Mouse (Mus musculus) embryo, embryonic 10.5 days (tissue): Measurements from ENCODE around the gene Cd209d.
"Not testable (repeated sequence)": the region's sequence is repeated elsewhere in the genome, so short reads cannot be mapped to it uniquely, and the experiment has no call there.

ENCODE experiments used
- DNase-seq: peaks from one replicate; pipeline ENCODE4 v3.0.0-alpha.2; 2015; ENCODE audit warnings: low spot score

The Cd209d gene

GRCm38 (mm10) chr8:3878455-3878854 is at the start of gene Cd209d:
Gene Cd209d, minus strand, starts transcription at chr8:3878555.
- no peak for DNase-seq

GRCm38 (mm10) chr8:3926744-3927143 is 48.4 kb upstream of the Cd209d start, which contains the start of gene Cd209b:
Gene Cd209b, minus strand, starts transcription at chr8:3926844.
- no peak for DNase-seq

GRCm38 (mm10) chr8:3876121-3876520 is 2.2 kb downstream of the Cd209d start:
- DNase-seq, result no peak

GRCm38 (mm10) chr8:3862736-3863135 is 15.6 kb downstream of the Cd209d start:
- DNase-seq, result not testable (repeated sequence)

GRCm38 (mm10) chr8:3854209-3854608 is 24.1 kb downstream of the Cd209d start, which contains the start of gene Cd209e:
Gene Cd209e, minus strand, starts transcription at chr8:3854309.
- DNase-seq, result no peak
